Mouse (Mus musculus) forebrain, embryonic 10.5 days (tissue): ENCODE measurements at regions not wholly inside any gene's neighbourhood (a gene's known extent, or its start where the extent isn't known, plus 50 kb on each side); places are given as distances from the start of the nearest gene placed in this dataset.
A peak's percentile ranks its signal among the peaks of the same experiment; 100 is the strongest.

Experiments used
- DNase-seq: peaks from one replicate; pipeline ENCODE4 v3.0.0-alpha.2; 2017; ENCODE audit warnings: low spot score; ENCODE audit errors: extremely low spot score
- H3K27ac ChIP-seq: fragments of 300-500 bp; sonication (generic); 2 replicates; pipeline ENCODE4 v1.5.1; 2016; ENCODE audit warnings: mild to moderate bottlenecking
- H3K27me3 ChIP-seq: fragments of 300-500 bp; sonication (generic); 2 replicates; pipeline ENCODE4 v1.6.1; 2016; ENCODE audit warnings: mild to moderate bottlenecking; ENCODE audit not compliant: poor library complexity, severe bottlenecking
- H3K36me3 ChIP-seq: fragments of 300-500 bp; sonication (generic); replicated peaks from 2 replicates; pipeline ENCODE4 v1.6.1; 2016; ENCODE audit warnings: mild to moderate bottlenecking, moderate library complexity
- H3K4me1 ChIP-seq: fragments of 300-500 bp; sonication (generic); 2 replicates; pipeline ENCODE4 v1.6.1; 2016
- H3K4me3 ChIP-seq: fragments of 300-500 bp; sonication (generic); 2 replicates; pipeline ENCODE4 v1.5.1; 2016; ENCODE audit warnings: mild to moderate bottlenecking, moderate library complexity
- H3K9me3 ChIP-seq: fragments of 300-500 bp; sonication (generic); 2 replicates; pipeline ENCODE4 v1.6.1; 2016; ENCODE audit warnings: mild to moderate bottlenecking, moderate library complexity
- WGBS: fragments of 180-500 bp; shearing (Covaris S2); methylation state at CpG from one replicate; pipeline ENCODE4 v1.1.7; 2016; 5-methylcytosine and 5-hydroxymethylcytosine counted together

DNA sequence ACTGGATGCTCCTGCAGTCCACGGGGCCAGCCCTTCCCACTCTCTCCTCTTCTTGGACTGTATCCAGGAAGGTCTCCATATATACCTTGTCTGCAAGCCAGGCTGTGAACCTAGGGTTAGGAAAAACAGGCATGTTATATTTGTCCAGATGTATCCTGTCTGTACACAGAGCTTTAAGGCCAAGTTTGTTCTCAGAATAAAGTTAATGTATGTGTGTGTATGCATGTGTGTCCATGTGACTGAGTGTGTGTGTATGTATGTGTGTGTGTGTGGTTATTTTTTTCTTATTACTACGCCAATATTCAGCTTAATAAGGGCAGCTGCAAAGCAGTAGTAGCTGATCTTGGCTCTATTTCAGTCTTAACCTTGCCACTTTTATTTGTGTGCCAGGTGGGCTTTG, 117.7 kb upstream of the Jun start:
- 92% methylated on average over 2 of the region's 2 CpGs for WGBS
- H3K4me3 ChIP-seq: no peak overlapping the region
- H3K4me1 ChIP-seq: no peaks in the 10 kb centered on the region
- no peaks in the 10 kb centered on the region for H3K36me3 ChIP-seq
- no peak for DNase-seq
- H3K9me3 ChIP-seq: no peaks in the 10 kb centered on the region
- H3K27ac ChIP-seq: no peak overlapping the region
- H3K27me3 ChIP-seq: no peaks in the 10 kb centered on the region

DNA sequence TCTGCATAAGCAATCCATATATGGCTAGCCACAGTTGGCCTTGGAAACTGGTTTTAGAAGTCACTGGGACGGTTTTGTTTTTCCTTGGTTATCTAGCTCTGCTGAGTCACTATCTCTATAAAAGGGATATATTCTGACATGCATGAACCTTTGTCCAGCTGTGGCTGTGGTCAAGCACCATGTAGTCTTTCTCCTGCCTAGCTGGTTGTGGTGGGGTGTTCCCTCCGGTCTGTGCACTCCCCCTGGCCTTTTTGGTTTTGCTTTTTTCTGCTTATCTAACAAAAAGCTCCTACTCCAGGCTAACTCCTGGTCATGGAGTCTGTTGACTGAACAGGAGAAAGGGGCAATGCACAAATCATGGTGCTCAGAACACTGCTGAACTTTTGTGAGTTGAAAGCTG, 125.7 kb upstream of the Jun start:
- Histone ChIP-seq H3K27ac (0 out of 2 replicates have a peak overlapping the region, but pooled peaks have one; percentile 5), H3K27me3 (0 out of 2 replicates have a peak, but pooled peaks cover 2% of the 10 kb centered on the region), H3K36me3 (no peaks in the 10 kb centered on the region), H3K4me3 (no peak overlapping the region), H3K9me3 (no peaks in the 10 kb centered on the region), H3K4me1 (no peaks in the 10 kb centered on the region; the same call in 1 of the 2 replicates)
- 84% methylated on average over 2 of the region's 2 CpGs for WGBS
- no peak for DNase-seq

DNA sequence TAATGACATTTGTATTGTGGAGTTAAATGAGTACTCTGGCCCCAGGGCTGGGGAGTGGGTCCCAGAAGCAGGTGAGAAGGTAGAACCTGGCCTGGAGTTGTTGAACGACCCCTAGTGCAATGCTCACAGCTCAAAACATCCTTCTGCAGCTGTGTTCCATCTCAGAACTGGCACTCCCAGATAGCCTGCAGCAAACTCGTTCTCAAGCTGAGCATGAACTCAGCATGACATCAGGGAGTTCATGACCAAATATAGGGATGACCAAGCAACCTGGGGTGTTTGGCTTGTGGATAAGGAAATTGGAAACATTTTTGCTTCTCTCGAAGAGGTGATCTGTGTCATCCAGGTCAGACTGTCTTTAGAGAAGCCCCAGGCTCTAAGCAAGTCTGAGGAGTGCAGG, 126.4 kb upstream of the Jun start:
- no peak for DNase-seq
- 0 out of 2 replicates have a peak overlapping the region, but pooled peaks have one; percentile 5 for H3K27ac ChIP-seq
- no peak overlapping the region for H3K4me3 ChIP-seq
- H3K4me1 ChIP-seq: no peaks in the 10 kb centered on the region; the same call in 1 of the 2 replicates
- no peaks in the 10 kb centered on the region for H3K9me3 ChIP-seq
- WGBS: 61% methylated on average over 3 of the region's 3 CpGs
- no peaks in the 10 kb centered on the region for H3K36me3 ChIP-seq
- 0 out of 2 replicates have a peak, but pooled peaks cover 2% of the 10 kb centered on the region for H3K27me3 ChIP-seq

DNA sequence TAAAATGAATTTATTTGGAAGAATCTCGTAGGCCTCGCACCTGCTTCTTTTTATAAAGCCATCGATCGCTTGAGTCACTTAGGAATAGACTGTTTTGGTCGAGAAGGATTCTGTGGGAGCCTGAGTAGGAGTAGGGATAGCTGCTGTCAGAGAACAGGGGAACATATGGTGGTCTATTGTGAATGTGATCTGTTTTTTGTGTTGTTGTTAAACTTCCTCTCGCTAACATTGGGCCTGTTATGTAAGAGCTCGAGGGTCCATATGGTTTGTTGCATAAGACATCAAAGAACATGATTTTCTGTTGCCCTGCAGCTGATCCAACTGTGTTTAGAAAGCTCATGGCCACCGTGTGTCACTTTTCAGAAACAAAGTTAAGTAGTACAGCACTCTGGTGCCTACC, 126.9 kb upstream of the Jun start:
- Histone ChIP-seq H3K36me3 (no peaks in the 10 kb centered on the region), H3K4me3 (no peak overlapping the region), H3K27me3 (0 out of 2 replicates have a peak, but pooled peaks cover 6% of the 10 kb centered on the region), H3K9me3 (no peaks in the 10 kb centered on the region), H3K4me1 (no peaks in the 10 kb centered on the region; the same call in 1 of the 2 replicates), H3K27ac (no peak overlapping the region)
- 78% methylated on average over 8 of the region's 8 CpGs for WGBS
- DNase-seq: no peak

DNA sequence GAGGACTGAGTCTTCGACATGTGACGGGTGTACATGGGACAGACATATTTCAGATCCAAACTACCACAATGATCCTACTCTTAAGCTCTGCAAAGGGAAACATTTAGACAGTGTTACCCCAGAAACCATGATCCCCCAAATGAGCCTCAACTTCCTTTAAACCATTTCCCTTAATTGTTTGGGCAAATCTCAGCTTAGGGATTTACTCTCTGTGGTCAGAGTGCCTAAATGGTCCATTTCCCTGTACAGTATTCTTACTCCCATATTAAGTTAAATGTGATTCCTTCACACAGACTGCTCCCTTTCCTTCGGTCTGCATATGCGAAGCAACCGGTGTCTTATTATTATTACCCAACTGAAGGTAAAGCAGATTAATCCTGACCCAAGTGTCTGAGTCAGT, 128.4 kb upstream of the Jun start:
- peaks cover 15% of the 10 kb centered on the region; the same call in 1 of the 2 replicates for H3K27me3 ChIP-seq
- no peak for DNase-seq
- no peaks in the 10 kb centered on the region for H3K36me3 ChIP-seq
- 98% methylated on average over 5 of the region's 5 CpGs for WGBS
- H3K9me3 ChIP-seq: no peaks in the 10 kb centered on the region
- peaks cover 13% of the 10 kb centered on the region for H3K4me1 ChIP-seq
- no peak overlapping the region for H3K4me3 ChIP-seq
- no peak overlapping the region for H3K27ac ChIP-seq

DNA sequence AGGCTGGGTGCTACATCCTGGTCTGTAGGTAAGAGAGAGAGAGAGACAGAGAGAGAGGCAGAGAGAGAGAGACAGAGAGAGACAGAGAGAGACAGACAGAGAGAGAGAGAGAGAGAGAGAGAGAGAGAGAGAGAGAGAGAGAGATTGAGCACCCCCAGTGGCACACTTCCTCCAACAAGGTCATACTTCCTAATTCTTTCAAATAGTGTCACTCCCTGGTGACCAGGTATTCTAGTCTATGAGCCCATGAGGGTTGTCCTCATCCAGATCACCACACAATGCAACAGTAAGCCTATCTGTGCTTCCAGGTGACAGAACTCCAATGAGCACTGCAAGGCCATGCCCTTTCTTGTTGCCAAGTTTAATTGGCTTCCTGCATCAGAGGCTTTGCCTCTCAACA, 129.0 kb upstream of the Jun start:
- no peaks in the 10 kb centered on the region for H3K9me3 ChIP-seq
- DNase-seq: no peak
- no peak overlapping the region for H3K27ac ChIP-seq
- no peak overlapping the region for H3K4me3 ChIP-seq
- H3K27me3 ChIP-seq: peaks cover 15% of the 10 kb centered on the region; the same call in 1 of the 2 replicates
- peaks cover 19% of the 10 kb centered on the region for H3K4me1 ChIP-seq
- no peaks in the 10 kb centered on the region for H3K36me3 ChIP-seq

DNA sequence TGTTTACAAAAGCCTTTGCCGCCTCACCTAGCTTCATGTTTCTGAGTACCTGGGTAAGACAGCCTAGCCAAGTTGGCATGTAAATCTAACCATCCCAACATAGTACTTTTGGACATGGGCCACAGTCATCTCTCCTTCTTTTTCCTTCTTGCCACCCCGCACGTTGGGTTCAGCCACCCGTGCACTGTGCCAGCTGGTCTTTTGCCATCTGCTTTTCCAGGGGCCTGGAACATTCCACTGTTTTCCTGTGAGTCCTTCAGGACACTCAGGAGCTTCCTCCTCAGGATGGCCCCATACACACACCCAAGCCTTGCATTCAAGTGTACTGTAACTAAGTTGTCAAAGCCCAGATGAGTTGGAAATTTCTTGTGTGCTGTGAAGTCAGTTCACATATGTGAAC, 132.2 kb upstream of the Jun start:
- DNase-seq: no peak

DNA sequence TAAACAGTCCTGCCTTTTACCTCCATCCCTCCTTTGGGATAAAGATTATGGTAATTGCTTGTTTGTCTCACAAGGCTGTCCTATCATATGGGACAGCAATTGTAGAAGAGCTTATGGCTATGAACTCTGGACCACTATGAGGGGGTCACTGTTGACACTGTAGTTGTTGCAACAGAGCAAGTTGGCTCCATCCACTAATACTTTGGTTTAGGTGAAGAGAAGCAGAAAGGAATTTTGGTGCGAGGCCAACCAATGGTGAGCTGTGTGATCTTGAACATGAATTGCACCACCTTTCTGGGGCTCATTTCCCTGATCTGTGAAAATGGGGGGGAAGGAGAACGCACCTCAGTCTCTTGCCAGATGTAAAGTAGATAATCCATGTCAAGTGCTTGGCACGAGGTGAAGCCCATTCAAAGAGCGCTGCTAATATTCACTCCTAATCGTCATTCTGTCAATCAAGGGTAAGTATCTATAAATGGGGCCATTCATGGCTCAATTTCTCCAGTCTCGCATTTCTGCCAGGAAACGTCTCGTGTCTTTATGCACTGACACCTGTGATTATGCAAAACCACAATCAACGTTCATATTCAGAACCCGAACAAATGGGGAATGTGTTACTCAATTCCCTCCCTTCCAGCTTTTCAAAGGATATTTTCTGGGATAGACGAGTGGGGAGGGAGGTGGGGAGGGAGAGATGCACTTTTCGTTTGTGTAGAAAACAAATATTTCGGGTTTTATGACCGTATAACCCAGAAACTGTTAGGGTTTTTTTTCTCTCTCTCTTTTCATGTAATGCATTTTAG, 133.3 kb upstream of the Jun start:
- Histone ChIP-seq H3K9me3 (no peaks in the 10 kb centered on the region), H3K4me1 (peaks cover 28% of the 10 kb centered on the region)
- no peak for DNase-seq

More for the DNA sequence above, 132.2 kb upstream of the Jun start:
- H3K4me1 ChIP-seq: peaks cover 28% of the 10 kb centered on the region
- no peaks in the 10 kb centered on the region for H3K9me3 ChIP-seq
- 96% methylated on average over 4 of the region's 4 CpGs for WGBS
- H3K27ac ChIP-seq: no peak overlapping the region
- H3K36me3 ChIP-seq: no peaks in the 10 kb centered on the region
- H3K27me3 ChIP-seq: peaks cover 30% of the 10 kb centered on the region; the same call in 1 of the 2 replicates
- no peak overlapping the region for H3K4me3 ChIP-seq

DNA sequence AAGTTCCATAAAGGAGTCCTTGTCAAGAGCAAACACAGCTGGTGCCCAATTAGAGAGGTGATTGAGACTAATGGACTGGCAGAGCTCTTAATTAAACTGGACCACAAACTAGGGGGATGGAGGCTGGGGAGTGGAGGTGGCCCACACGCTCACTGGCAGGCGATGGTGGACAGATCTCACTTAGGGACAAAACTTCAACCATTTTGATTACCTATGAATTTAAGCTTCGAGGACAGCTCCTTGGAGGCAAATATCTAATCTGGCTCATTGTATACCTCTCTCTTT, 133.8 kb upstream of the Jun start:
- WGBS: 62% methylated on average over 3 of the region's 3 CpGs
- Histone ChIP-seq H3K27ac (peak overlapping the region; percentile 69; the same call in 1 of the 2 replicates), H3K9me3 (no peaks in the 10 kb centered on the region), H3K36me3 (no peaks in the 10 kb centered on the region), H3K4me1 (peaks cover 28% of the 10 kb centered on the region), H3K4me3 (no peak overlapping the region), H3K27me3 (peaks cover 31% of the 10 kb centered on the region; the same call in 1 of the 2 replicates)
- DNase-seq: no peak

More for the DNA sequence above, 133.3 kb upstream of the Jun start:
- Histone ChIP-seq H3K4me3 (no peak overlapping the region; the same call in 1 of the 2 replicates), H3K27me3 (peaks cover 31% of the 10 kb centered on the region; the same call in 1 of the 2 replicates), H3K27ac (peak overlapping the region; percentile 40; the same call in 1 of the 2 replicates), H3K36me3 (no peaks in the 10 kb centered on the region)
- WGBS: 54% methylated on average over 14 of the region's 14 CpGs

DNA sequence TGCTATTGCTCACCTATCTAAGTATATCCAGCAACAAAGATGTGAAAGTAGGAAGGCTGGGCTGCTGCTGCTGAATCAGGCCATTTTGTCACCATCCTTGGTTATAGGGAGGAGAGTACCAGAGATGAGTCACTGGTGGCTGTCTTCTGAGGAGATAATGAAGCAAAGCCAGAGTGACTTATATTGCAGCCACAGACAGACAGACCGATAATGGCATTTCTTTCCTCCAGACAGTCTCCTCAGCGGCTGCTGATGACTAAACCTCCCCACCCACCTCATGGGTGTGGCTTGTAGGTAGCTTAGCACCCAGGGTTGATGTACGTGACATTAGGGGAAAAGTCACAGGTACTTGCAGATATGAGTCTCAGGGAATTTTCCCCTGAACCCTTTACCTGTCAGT, 136.1 kb upstream of the Jun start:
- no peak for DNase-seq
- no peak overlapping the region for H3K4me3 ChIP-seq
- H3K9me3 ChIP-seq: no peaks in the 10 kb centered on the region
- no peaks in the 10 kb centered on the region for H3K36me3 ChIP-seq
- H3K4me1 ChIP-seq: peaks cover 28% of the 10 kb centered on the region
- 92% methylated on average over 3 of the region's 3 CpGs for WGBS
- no peak overlapping the region for H3K27ac ChIP-seq
- peaks cover 28% of the 10 kb centered on the region; the same call in 1 of the 2 replicates for H3K27me3 ChIP-seq

DNA sequence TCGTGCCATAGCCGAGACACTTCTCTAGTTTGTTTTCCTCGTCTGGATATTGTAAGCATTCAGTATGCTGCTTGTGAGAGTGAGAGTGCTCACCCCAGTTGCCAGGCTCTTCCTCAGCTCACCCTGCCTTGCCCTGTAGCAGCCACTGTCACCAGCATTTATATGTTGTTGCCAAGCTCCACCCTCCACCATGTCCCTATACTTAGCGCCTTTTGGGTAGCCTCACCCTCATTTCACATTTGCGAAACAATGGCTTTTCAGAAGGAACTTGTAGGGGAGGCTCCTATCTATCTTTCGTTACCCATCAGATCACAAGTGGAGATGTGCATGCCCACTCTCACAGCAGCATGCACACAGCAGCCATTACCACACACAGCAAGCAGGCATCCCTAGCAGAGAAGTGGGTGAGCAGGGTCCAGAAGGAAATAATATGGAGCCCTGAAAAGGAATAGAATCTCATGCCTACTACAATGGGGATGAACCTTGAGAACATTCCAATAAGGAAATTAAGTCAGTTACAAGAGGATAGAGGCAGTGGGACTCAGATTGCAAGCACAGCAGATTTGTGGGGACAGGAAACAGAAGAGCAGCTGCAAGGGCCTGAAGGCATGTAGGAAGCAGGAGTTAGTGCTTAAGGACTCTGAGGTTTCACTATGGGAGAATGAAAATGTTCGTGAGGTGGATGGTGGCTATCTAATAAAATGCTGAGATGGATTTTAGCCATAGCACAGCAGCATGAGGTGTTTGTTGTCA, 139.8 kb upstream of the Jun start:
- peaks cover 20% of the 10 kb centered on the region for H3K27me3 ChIP-seq
- 88% methylated on average over 7 of the region's 7 CpGs for WGBS
- no peaks in the 10 kb centered on the region for H3K36me3 ChIP-seq
- no peak for DNase-seq
- H3K9me3 ChIP-seq: no peaks in the 10 kb centered on the region
- H3K27ac ChIP-seq: no peak overlapping the region
- H3K4me1 ChIP-seq: peaks cover 12% of the 10 kb centered on the region
- no peak overlapping the region for H3K4me3 ChIP-seq

DNA sequence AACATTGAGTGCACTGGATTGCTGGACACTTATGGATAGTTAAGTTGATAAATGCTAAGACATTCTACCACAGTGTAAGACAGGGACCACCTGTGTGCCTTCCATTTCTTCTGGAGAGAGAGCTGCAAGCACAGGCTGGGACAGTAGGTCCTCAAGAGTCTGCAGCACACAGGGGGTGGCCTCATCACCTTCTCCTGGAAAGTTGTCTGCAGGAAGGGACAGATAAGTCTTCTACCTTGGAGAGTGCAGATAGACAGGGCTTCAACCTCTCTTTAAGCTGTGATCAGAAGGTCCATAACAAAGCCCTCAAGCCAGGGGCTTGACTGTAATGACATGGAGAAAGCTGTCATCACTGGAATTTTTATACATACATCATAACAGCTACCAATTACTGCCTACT, 140.5 kb upstream of the Jun start:
- no peaks in the 10 kb centered on the region for H3K9me3 ChIP-seq
- H3K36me3 ChIP-seq: no peaks in the 10 kb centered on the region
- no peak overlapping the region for H3K4me3 ChIP-seq
- no peak for DNase-seq
- H3K4me1 ChIP-seq: peaks cover 18% of the 10 kb centered on the region
- peaks cover 13% of the 10 kb centered on the region for H3K27me3 ChIP-seq
- no peak overlapping the region for H3K27ac ChIP-seq

DNA sequence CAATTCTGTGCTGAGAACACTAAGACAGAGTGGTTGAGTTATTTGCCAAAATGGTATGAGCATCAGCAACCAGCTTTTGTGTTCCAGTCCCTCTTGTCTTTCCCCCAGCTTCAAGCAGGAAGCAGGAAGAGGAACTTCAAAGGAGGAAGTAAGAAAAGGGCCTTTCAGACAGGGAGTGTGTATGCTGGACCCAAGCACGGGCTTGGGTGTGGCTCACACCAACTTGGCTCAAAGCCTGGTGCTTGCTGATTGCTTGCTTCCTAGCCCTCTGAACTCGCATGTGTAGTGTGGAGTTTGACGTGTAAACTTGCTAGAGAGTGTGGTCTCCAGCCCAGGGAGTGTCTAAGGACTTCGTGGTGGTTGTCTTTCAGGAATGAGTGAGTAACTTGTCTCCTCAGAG, 141.0 kb upstream of the Jun start:
- Histone ChIP-seq H3K4me1 (peaks cover 18% of the 10 kb centered on the region), H3K36me3 (no peaks in the 10 kb centered on the region), H3K4me3 (no peak overlapping the region), H3K27me3 (peaks cover 11% of the 10 kb centered on the region), H3K27ac (no peak overlapping the region), H3K9me3 (no peaks in the 10 kb centered on the region)
- no peak for DNase-seq
- 81% methylated on average over 4 of the region's 4 CpGs for WGBS
